Mouse (Mus musculus) heart, embryonic 12.5 days (tissue): ENCODE results near the gene Tram2. TPM values are rescaled to one million over a fixed set of nuclear protein-coding genes. Genes with fewer than 3 reads are reported as not detected.
A peak's percentile ranks its signal among the peaks of the same experiment; 100 is the strongest.

ENCODE experiments used
- ATAC-seq: fragments of 200-750 bp; cut with Nextera tagmentation; 2 replicates; pipeline ENCODE4 v1.8.0; 2017; ENCODE audit warnings: moderate TSS enrichment, moderate library complexity; ENCODE audit not compliant: insufficient number of reproducible peaks, low FRiP score
- H3K27ac ChIP-seq: fragments of 300-500 bp; sonication (generic); 2 replicates; pipeline ENCODE4 v1.5.1; 2016; ENCODE audit warnings: mild to moderate bottlenecking, moderate library complexity; ENCODE audit not compliant: poor library complexity, severe bottlenecking
- H3K27me3 ChIP-seq: fragments of 300-500 bp; sonication (generic); replicated peaks from 2 replicates; pipeline ENCODE4 v1.6.1; 2016; ENCODE audit warnings: mild to moderate bottlenecking, moderate library complexity
- H3K36me3 ChIP-seq: fragments of 300-500 bp; sonication (generic); 2 replicates; pipeline ENCODE4 v1.6.1; 2016; ENCODE audit warnings: mild to moderate bottlenecking, moderate library complexity
- H3K4me1 ChIP-seq: fragments of 300-500 bp; sonication (generic); replicated peaks from 2 replicates; pipeline ENCODE4 v1.6.1; 2016; ENCODE audit warnings: mild to moderate bottlenecking
- H3K4me2 ChIP-seq: fragments of 300-500 bp; sonication (generic); 2 replicates; pipeline ENCODE4 v1.6.1; 2016; ENCODE audit warnings: mild to moderate bottlenecking, moderate library complexity
- H3K4me3 ChIP-seq: fragments of 300-500 bp; sonication (generic); 2 replicates; pipeline ENCODE4 v1.5.1; 2016; ENCODE audit warnings: mild to moderate bottlenecking
- H3K9ac ChIP-seq: fragments of 300-500 bp; sonication (generic); 2 replicates; pipeline ENCODE4 v1.6.1; 2016; ENCODE audit warnings: mild to moderate bottlenecking, moderate library complexity
- H3K9me3 ChIP-seq: fragments of 300-500 bp; sonication (generic); replicated peaks from 2 replicates; pipeline ENCODE4 v1.6.1; 2016; ENCODE audit warnings: mild to moderate bottlenecking, moderate library complexity
- WGBS: fragments of 180-500 bp; shearing (Covaris S2); methylation state at CpG from one replicate; pipeline ENCODE4 v1.1.7; 2016; 5-methylcytosine and 5-hydroxymethylcytosine counted together
- polyA plus RNA-seq: library from polyadenylated mRNA; unstranded; fragments of >200 nt; fragmentation: Nextera tagmentation; extraction: Ambion mirVana; gene quantifications from 2 replicates; pipeline ENCODE4 v1.2.1, GENCODE M21; 2016

Tram2 gene
- polyA plus RNA-seq, 1 experiment from 2014 or later, result 5.5 TPM

- Histone ChIP-seq H3K36me3 (peaks cover 15% of the 10 kb centered on the region), H3K27me3 (no peaks in the 10 kb centered on the region), H3K4me3 (no peak overlapping the region), H3K4me2 (no peak overlapping the region), H3K9me3 (peaks cover 5% of the 10 kb centered on the region; the same call in 1 of the 2 replicates), H3K9ac (no peak overlapping the region), H3K4me1 (peaks cover 53% of the 10 kb centered on the region), H3K27ac (0 out of 2 replicates have a peak overlapping the region, but pooled peaks have one; percentile 10)
- ATAC-seq, result no peak
- 80% methylated on average over 11 of the region's 11 CpGs for WGBS
Observed at GRCm38 (mm10) chr1:21067536-21068221, 11.3 kb downstream of the Tram2 start.

- 85% methylated on average over 5 of the region's 5 CpGs for whole genome bisulfite sequencing
Observed at GRCm38 (mm10) chr1:21064153-21064552, 14.9 kb downstream of the Tram2 start.

GRCm38 (mm10) chr1:21059385-21060109, 19.5 kb downstream of the Tram2 start:
- H3K9me3 ChIP-seq, result peaks cover 8% of the 10 kb centered on the region
- no peak overlapping the region for H3K4me3 ChIP-seq
- no peak overlapping the region for H3K27ac ChIP-seq
- no peak overlapping the region for H3K9ac ChIP-seq
- ATAC-seq, result no peak
- no peaks in the 10 kb centered on the region for H3K27me3 ChIP-seq
- 76% methylated on average over 5 of the region's 5 CpGs for WGBS
- H3K4me1 ChIP-seq, result 0 out of 2 replicates have a peak, but pooled peaks cover 4% of the 10 kb centered on the region
- no peak overlapping the region for H3K4me2 ChIP-seq
- peaks cover 22% of the 10 kb centered on the region for H3K36me3 ChIP-seq

More at GRCm38 (mm10) chr1:21064153-21064552, 14.9 kb downstream of the Tram2 start:
- Histone ChIP-seq H3K4me1 (peaks cover 31% of the 10 kb centered on the region), H3K4me3 (no peak overlapping the region), H3K36me3 (peaks cover 25% of the 10 kb centered on the region), H3K27me3 (no peaks in the 10 kb centered on the region), H3K9me3 (peaks cover 5% of the 10 kb centered on the region; the same call in 1 of the 2 replicates), H3K27ac (no peak overlapping the region), H3K9ac (no peak overlapping the region), H3K4me2 (no peak overlapping the region)
- ATAC-seq, result no peak

GRCm38 (mm10) chr1:21053009-21053408, 26.0 kb downstream of the Tram2 start:
- peaks cover 2% of the 10 kb centered on the region for H3K9me3 ChIP-seq
- ATAC-seq, result no peak
- no peak overlapping the region for H3K9ac ChIP-seq
- no peaks in the 10 kb centered on the region for H3K27me3 ChIP-seq
- H3K4me1 ChIP-seq, result peaks cover 53% of the 10 kb centered on the region
- peaks cover 2% of the 10 kb centered on the region for H3K36me3 ChIP-seq
- H3K4me2 ChIP-seq, result no peak overlapping the region
- 62% methylated on average over 9 of the region's 9 CpGs for WGBS
- no peak overlapping the region; the same call in 1 of the 2 replicates for H3K27ac ChIP-seq
- H3K4me3 ChIP-seq, result no peak overlapping the region

- Histone ChIP-seq H3K36me3 (no peaks in the 10 kb centered on the region), H3K27me3 (no peaks in the 10 kb centered on the region), H3K27ac (no peak overlapping the region; the same call in none of the 2 replicates), H3K4me3 (no peak overlapping the region), H3K9ac (no peak overlapping the region), H3K4me2 (peak overlapping the region; percentile 32; the same call in 1 of the 2 replicates), H3K9me3 (no peaks in the 10 kb centered on the region), H3K4me1 (peaks cover 57% of the 10 kb centered on the region)
- 45% methylated on average over 5 of the region's 5 CpGs for WGBS
- ATAC-seq, result no peak
Observed at GRCm38 (mm10) chr1:21052608-21053007, 26.4 kb downstream of the Tram2 start.

- Histone ChIP-seq H3K9ac (no peak overlapping the region), H3K4me3 (no peak overlapping the region), H3K27ac (peak overlapping the region; percentile 56), H3K27me3 (no peaks in the 10 kb centered on the region), H3K36me3 (no peaks in the 10 kb centered on the region), H3K4me1 (peaks cover 62% of the 10 kb centered on the region), H3K9me3 (no peaks in the 10 kb centered on the region), H3K4me2 (peak overlapping the region; percentile 32)
- ATAC-seq, result no peak
- 18% methylated on average over 5 of the region's 5 CpGs for WGBS
Observed at GRCm38 (mm10) chr1:21052132-21052545, 26.9 kb downstream of the Tram2 start.

- Histone ChIP-seq H3K27ac (no peak overlapping the region), H3K4me2 (no peak overlapping the region), H3K36me3 (no peaks in the 10 kb centered on the region), H3K27me3 (no peaks in the 10 kb centered on the region), H3K4me3 (no peak overlapping the region), H3K9ac (no peak overlapping the region), H3K9me3 (no peaks in the 10 kb centered on the region), H3K4me1 (peaks cover 67% of the 10 kb centered on the region)
- WGBS, result 69% methylated on average over 5 of the region's 5 CpGs
- ATAC-seq, result no peak
Observed at GRCm38 (mm10) chr1:21049005-21049404, 30.0 kb downstream of the Tram2 start.

GRCm38 (mm10) chr1:21048402-21048801, 30.6 kb downstream of the Tram2 start:
- ATAC-seq, result no peak
- Histone ChIP-seq H3K4me3 (no peak overlapping the region), H3K4me2 (no peak overlapping the region), H3K27ac (peak overlapping the region; percentile 6; the same call in 1 of the 2 replicates), H3K4me1 (peaks cover 61% of the 10 kb centered on the region), H3K9me3 (no peaks in the 10 kb centered on the region), H3K27me3 (no peaks in the 10 kb centered on the region), H3K9ac (no peak overlapping the region), H3K36me3 (no peaks in the 10 kb centered on the region)
- WGBS, result 37% methylated on average over 8 of the region's 8 CpGs

- H3K4me2 ChIP-seq, result no peak overlapping the region
- WGBS, result 85% methylated on average over 7 of the region's 7 CpGs
- ATAC-seq, result no peak
- H3K9ac ChIP-seq, result no peak overlapping the region
- peaks cover 31% of the 10 kb centered on the region for H3K4me1 ChIP-seq
- no peaks in the 10 kb centered on the region for H3K9me3 ChIP-seq
- no peak overlapping the region for H3K4me3 ChIP-seq
- H3K27ac ChIP-seq, result no peak overlapping the region
- H3K27me3 ChIP-seq, result no peaks in the 10 kb centered on the region
- no peaks in the 10 kb centered on the region for H3K36me3 ChIP-seq
Observed at GRCm38 (mm10) chr1:21042461-21042860, 36.6 kb downstream of the Tram2 start.

GRCm38 (mm10) chr1:21040610-21041326, 38.3 kb downstream of the Tram2 start:
- H3K4me2 ChIP-seq, result 0 out of 2 replicates have a peak overlapping the region, but pooled peaks have one; percentile 1
- no peak overlapping the region for H3K9ac ChIP-seq
- peak; percentile 46; the same call in 1 of the 2 replicates for ATAC-seq
- H3K36me3 ChIP-seq, result no peaks in the 10 kb centered on the region
- no peaks in the 10 kb centered on the region for H3K27me3 ChIP-seq
- H3K27ac ChIP-seq, result 0 out of 2 replicates have a peak overlapping the region, but pooled peaks have one; percentile 35
- H3K4me3 ChIP-seq, result no peak overlapping the region
- H3K9me3 ChIP-seq, result no peaks in the 10 kb centered on the region
- 33% methylated on average over 7 of the region's 7 CpGs for WGBS
- peaks cover 28% of the 10 kb centered on the region for H3K4me1 ChIP-seq

- Histone ChIP-seq H3K9ac (no peak overlapping the region), H3K36me3 (peaks cover 2% of the 10 kb centered on the region), H3K27me3 (no peaks in the 10 kb centered on the region), H3K4me1 (peaks cover 28% of the 10 kb centered on the region), H3K4me3 (no peak overlapping the region), H3K4me2 (no peak overlapping the region), H3K9me3 (no peaks in the 10 kb centered on the region), H3K27ac (no peak overlapping the region)
- ATAC-seq, result no peak
- 82% methylated on average over 7 of the region's 7 CpGs for WGBS
Observed at GRCm38 (mm10) chr1:21040173-21040572, 38.9 kb downstream of the Tram2 start.
